11 mouse cellular contexts compared by ENCODE assay signal in genomic region chr13:32768104-32768503, GRCm38 (mm10). TPM values are rescaled to one million over a fixed set of nuclear protein-coding genes. Genes with fewer than 3 reads are reported as not detected.
DNase-seq lines count a peak whose midpoint lies in the region; ATAC-seq lines count a peak whose summit lies in the region.
"Had no signal": no experiment of that assay in that cellular context is flagged by ENCODE, and none has a peak within 500 bp of the region (broad histone marks: within the 10 kb centered on the region; RNA-seq: fewer than 3 reads in every experiment).

No protein-coding gene starts in this region.

- H3K27ac ChIP-seq in hindbrain, embryonic 11.5 days (ENCODE audit: low read depth, low read length): no peak overlapping the region
- no peak overlapping the region for H3K27ac ChIP-seq in hindbrain, embryonic 12.5 days
- H3K27ac ChIP-seq: embryonic facial prominence, embryonic 15.5 days; lung, embryonic 15.5 days had no signal

- WGBS in hindbrain, embryonic 11.5 days: 18% methylated on average over 4 of the region's 4 CpGs
- 12% methylated on average over 4 of the region's 4 CpGs for WGBS in hindbrain, embryonic 12.5 days

- DNase-seq in hindbrain, embryonic 11.5 days (ENCODE audit: low spot score): peak; percentile 47
- peak; percentile 35 for DNase-seq in urinary bladder, postnatal 14 days (ENCODE audit: low spot score)
- no peak for DNase-seq in urinary bladder, adult 2 months (ENCODE audit: low spot score)
- peak; percentile 8 for DNase-seq in cerebellum, adult 9-10 months
- DNase-seq in left cerebral cortex, adult 18-20 months (ENCODE audit: low spot score in 2 of 2): peak; percentile 41 to 57
- DNase-seq in thymus, postnatal 36 days: peak; percentile 9 to 10

- no peak overlapping the region for H3K4me2 ChIP-seq in hindbrain, embryonic 11.5 days (replicated peaks; ENCODE audit: low read depth, low read length)
- H3K4me2 ChIP-seq in hindbrain, embryonic 12.5 days (replicated peaks): no peak overlapping the region
- H3K4me2 ChIP-seq: embryonic facial prominence, embryonic 15.5 days; lung, embryonic 15.5 days had no signal

- no peak overlapping the region for H3K4me3 ChIP-seq in hindbrain, embryonic 11.5 days (ENCODE audit: low read depth, low read length)
- no peak overlapping the region for H3K4me3 ChIP-seq in hindbrain, embryonic 12.5 days
- H3K4me3 ChIP-seq: embryonic facial prominence, embryonic 15.5 days; lung, embryonic 15.5 days had no signal

- no peaks in the 10 kb centered on the region for H3K4me1 ChIP-seq in hindbrain, embryonic 11.5 days (replicated peaks; ENCODE audit: control insufficient read depth, insufficient read depth, low read length)
- H3K4me1 ChIP-seq in hindbrain, embryonic 12.5 days: no peaks in the 10 kb centered on the region
- H3K4me1 ChIP-seq: embryonic facial prominence, embryonic 15.5 days; lung, embryonic 15.5 days had no signal

- H3K36me3 ChIP-seq in hindbrain, embryonic 11.5 days (ENCODE audit: control insufficient read depth, insufficient read depth, low read length): no peaks in the 10 kb centered on the region
- no peaks in the 10 kb centered on the region for H3K36me3 ChIP-seq in hindbrain, embryonic 12.5 days
- H3K36me3 ChIP-seq: embryonic facial prominence, embryonic 15.5 days; lung, embryonic 15.5 days had no signal

- no peaks in the 10 kb centered on the region for H3K9me3 ChIP-seq in hindbrain, embryonic 11.5 days (ENCODE audit: control insufficient read depth, low read length)
- H3K9me3 ChIP-seq in hindbrain, embryonic 12.5 days (replicated peaks): no peaks in the 10 kb centered on the region
- H3K9me3 ChIP-seq: embryonic facial prominence, embryonic 15.5 days; lung, embryonic 15.5 days had no signal

- no peak overlapping the region for H3K9ac ChIP-seq in hindbrain, embryonic 11.5 days (ENCODE audit: low read depth, low read length)
- H3K9ac ChIP-seq in hindbrain, embryonic 12.5 days: no peak overlapping the region
- H3K9ac ChIP-seq: embryonic facial prominence, embryonic 15.5 days; lung, embryonic 15.5 days had no signal

- H3K27me3 ChIP-seq in hindbrain, embryonic 11.5 days (ENCODE audit: control insufficient read depth, insufficient read depth, low read length): no peaks in the 10 kb centered on the region
- no peaks in the 10 kb centered on the region for H3K27me3 ChIP-seq in hindbrain, embryonic 12.5 days
- H3K27me3 ChIP-seq: embryonic facial prominence, embryonic 15.5 days; lung, embryonic 15.5 days had no signal

- ATAC-seq in hindbrain, embryonic 11.5 days (ENCODE audit: low FRiP score): no peak
- no peak for ATAC-seq in hindbrain, embryonic 12.5 days (ENCODE audit: low FRiP score)
- no peak for ATAC-seq in erythroid progenitor cell, adult 5-6 weeks (replicated peaks; ENCODE audit: low FRiP score, poor library complexity, severe bottlenecking)

RNA-seq across cellular contexts. Expression of gene Mylk4, which starts 15.7 kb away (rescaled TPM):
- 0.40 and 0.53 TPM in 2 replicates for polyA plus RNA-seq in hindbrain, embryonic 11.5 days (2014; fragmentation: Nextera tagmentation; extraction: Ambion mirVana)
- 0.39 and 1.7 TPM in 2 replicates for polyA plus RNA-seq in hindbrain, embryonic 12.5 days (2016; fragmentation: Nextera tagmentation; extraction: Ambion mirVana)
- polyA plus RNA-seq in urinary bladder, adult 2 months (2012; rRNA removed): 0.01 and 0.04 TPM in 2 replicates
- total RNA-seq in left cerebral cortex, adult 18-20 months (2021): not detected
- not detected in 2 replicates for total RNA-seq in erythroid progenitor cell, adult 5-6 weeks (2015; ENCODE audit: low replicate concordance)
- total RNA-seq in erythroid progenitor cell, adult 5-6 weeks (2017; ENCODE audit: low replicate concordance): not detected in 2 replicates

RNA-seq across cellular contexts. Expression of gene Wrnip1, which starts 33.7 kb away (rescaled TPM):
- 14.4 and 18.0 TPM in 2 replicates for polyA plus RNA-seq in hindbrain, embryonic 11.5 days (2014; fragmentation: Nextera tagmentation; extraction: Ambion mirVana)
- 33.9 and 41.3 TPM in 2 replicates for polyA plus RNA-seq in hindbrain, embryonic 12.5 days (2016; fragmentation: Nextera tagmentation; extraction: Ambion mirVana)
- polyA plus RNA-seq in urinary bladder, adult 2 months (2012; rRNA removed): 33.8 and 34.4 TPM in 2 replicates
- 10 to 100 TPM; 64.3 to 70.0 TPM for total RNA-seq in left cerebral cortex, adult 18-20 months (2021)
- 13.0 and 17.2 TPM in 2 replicates for total RNA-seq in erythroid progenitor cell, adult 5-6 weeks (2015; ENCODE audit: low replicate concordance)
- 21.9 and 27.5 TPM in 2 replicates for total RNA-seq in erythroid progenitor cell, adult 5-6 weeks (2017; ENCODE audit: low replicate concordance)

RNA-seq across cellular contexts. Expression of gene D930007J09Rik, which starts 34.5 kb away (rescaled TPM):
- not detected in 2 replicates for polyA plus RNA-seq in hindbrain, embryonic 11.5 days (2014; fragmentation: Nextera tagmentation; extraction: Ambion mirVana)
- polyA plus RNA-seq in hindbrain, embryonic 12.5 days (2016; fragmentation: Nextera tagmentation; extraction: Ambion mirVana): not detected in 2 replicates
- polyA plus RNA-seq in urinary bladder, adult 2 months (2012; rRNA removed): not detected in 2 replicates
- 1 to 10 TPM in 1 of 2 experiments, not detected in 1; 1.4 TPM for total RNA-seq in left cerebral cortex, adult 18-20 months (2021)
- total RNA-seq in erythroid progenitor cell, adult 5-6 weeks (2015; ENCODE audit: low replicate concordance): not detected in 2 replicates
- not detected in 2 replicates for total RNA-seq in erythroid progenitor cell, adult 5-6 weeks (2017; ENCODE audit: low replicate concordance)
- polyA plus RNA-seq: embryonic facial prominence, embryonic 15.5 days; lung, embryonic 15.5 days; stomach, embryonic 16.5 days had no signal
